Mouse (Mus musculus) heart, embryonic 16.5 days (tissue): ENCODE data around the gene Shisa5. TPM values are rescaled to one million over a fixed set of nuclear protein-coding genes. Genes with fewer than 3 reads are reported as not detected.

Experiments
- ATAC-seq: fragments of 200-750 bp; cut with Nextera tagmentation; replicated peaks from 2 replicates; pipeline ENCODE4 v1.8.0; 2017; ENCODE audit warnings: moderate number of reproducible peaks; ENCODE audit not compliant: insufficient read depth, low FRiP score; ENCODE audit errors: extremely low read depth
- H3K27ac ChIP-seq: fragments of 300-500 bp; sonication (generic); 2 replicates; pipeline ENCODE4 v1.5.1; 2014; ENCODE audit warnings: mild to moderate bottlenecking, low read length, control low read depth, moderate library complexity
- H3K27me3 ChIP-seq: fragments of 300-500 bp; sonication (generic); 2 replicates; pipeline ENCODE4 v1.6.1; 2014; ENCODE audit warnings: low read length, mixed read lengths; ENCODE audit not compliant: control insufficient read depth, insufficient read depth
- H3K36me3 ChIP-seq: fragments of 300-500 bp; sonication (generic); 2 replicates; pipeline ENCODE4 v1.6.1; 2014; ENCODE audit not compliant: control insufficient read depth, insufficient read depth
- H3K4me1 ChIP-seq: fragments of 300-500 bp; sonication (generic); 2 replicates; pipeline ENCODE4 v1.6.1; 2014; ENCODE audit warnings: low read length, mixed read lengths; ENCODE audit not compliant: control insufficient read depth, insufficient read depth
- H3K4me2 ChIP-seq: fragments of 300-500 bp; sonication (generic); 2 replicates; pipeline ENCODE4 v1.6.1; 2014; ENCODE audit warnings: low read depth, mild to moderate bottlenecking, control low read depth, low read length
- H3K4me3 ChIP-seq: fragments of 300-500 bp; sonication (generic); 2 replicates; pipeline ENCODE4 v1.5.1; 2014; ENCODE audit warnings: mild to moderate bottlenecking, control low read depth, low read length
- H3K9ac ChIP-seq: fragments of 300-500 bp; sonication (generic); 2 replicates; pipeline ENCODE4 v1.6.1; 2014; ENCODE audit warnings: low read length, control low read depth
- H3K9me3 ChIP-seq: fragments of 300-500 bp; sonication (generic); replicated peaks from 2 replicates; pipeline ENCODE4 v1.6.1; 2016; ENCODE audit warnings: low read length; ENCODE audit not compliant: control insufficient read depth
- WGBS: fragments of 180-500 bp; shearing (Covaris S2); extraction: QIAGEN DNeasy Blood & Tissue Kit; methylation state at CpG from one replicate; pipeline ENCODE4 v1.1.7; 2014; 5-methylcytosine and 5-hydroxymethylcytosine counted together
- polyA plus RNA-seq: library from polyadenylated mRNA; unstranded; fragments of >200 nt; fragmentation: Nextera tagmentation; extraction: Ambion mirVana; gene quantifications from 2 replicates; pipeline ENCODE4 v1.2.1, GENCODE M21; 2015

Gene Shisa5
- 75.4 and 84.5 TPM in 2 replicates for polyA plus RNA-seq

GRCm38 (mm10) chr9:109038086-109038895 lies at the start of gene Shisa5:
TSS of gene Shisa5 (plus strand) at chr9:109038565.
- H3K27ac ChIP-seq, result peak within 1 kb of the TSS; percentile 82
- peak within 1 kb of the TSS; percentile 77 for H3K4me3 ChIP-seq
- no peaks in the 10 kb centered on the region for H3K36me3 ChIP-seq
- H3K27me3 ChIP-seq, result no peaks in the 10 kb centered on the region
- WGBS, result under 1% methylated on average over 40 of the region's 40 CpGs
- H3K9me3 ChIP-seq, result no peaks in the 10 kb centered on the region
- ATAC-seq, result peak; percentile 88
- peaks cover 22% of the 10 kb centered on the region for H3K4me1 ChIP-seq
- peak within 1 kb of the TSS; percentile 85 for H3K9ac ChIP-seq
- peak within 1 kb of the TSS; percentile 81 for H3K4me2 ChIP-seq

GRCm38 (mm10) chr9:108989802-108990461 lies 48.4 kb upstream of the Shisa5 start:
- H3K27ac ChIP-seq, result peak overlapping the region; percentile 75
- no peak overlapping the region for H3K4me2 ChIP-seq
- ATAC-seq, result no peak
- H3K9ac ChIP-seq, result peak overlapping the region; percentile 33; the same call in 1 of the 2 replicates
- peaks cover 41% of the 10 kb centered on the region for H3K4me1 ChIP-seq
- H3K4me3 ChIP-seq, result no peak overlapping the region
- WGBS, result 49% methylated on average over 4 of the region's 4 CpGs
- no peaks in the 10 kb centered on the region for H3K27me3 ChIP-seq
- H3K9me3 ChIP-seq, result no peaks in the 10 kb centered on the region
- H3K36me3 ChIP-seq, result no peaks in the 10 kb centered on the region

- no peaks in the 10 kb centered on the region for H3K27me3 ChIP-seq
- 78% methylated on average over 7 of the region's 7 CpGs for WGBS
- H3K27ac ChIP-seq, result peak overlapping the region; percentile 75
- no peaks in the 10 kb centered on the region for H3K36me3 ChIP-seq
- H3K4me2 ChIP-seq, result no peak overlapping the region
- H3K4me1 ChIP-seq, result peaks cover 41% of the 10 kb centered on the region
- no peaks in the 10 kb centered on the region for H3K9me3 ChIP-seq
- H3K9ac ChIP-seq, result no peak overlapping the region
- no peak overlapping the region for H3K4me3 ChIP-seq
- ATAC-seq, result no peak
Observed at GRCm38 (mm10) chr9:108990462-108990820, 47.9 kb upstream of the Shisa5 start.

- WGBS, result 2% methylated on average over 31 of the region's 31 CpGs
Observed at GRCm38 (mm10) chr9:108991428-108992084, 46.8 kb upstream of the Shisa5 start, which contains the start of gene Pfkfb4. TSS of gene Pfkfb4 (plus strand) at chr9:108991778.

GRCm38 (mm10) chr9:108992085-108992469 lies 46.3 kb upstream of the Shisa5 start:
- Histone ChIP-seq H3K4me3 (peak overlapping the region; percentile 66), H3K27ac (0 out of 2 replicates have a peak overlapping the region, but pooled peaks have one; percentile 22), H3K9ac (peak overlapping the region; percentile 73), H3K9me3 (no peaks in the 10 kb centered on the region), H3K36me3 (no peaks in the 10 kb centered on the region), H3K27me3 (no peaks in the 10 kb centered on the region), H3K4me1 (peaks cover 41% of the 10 kb centered on the region), H3K4me2 (peak overlapping the region; percentile 94)
- 9% methylated on average over 18 of the region's 18 CpGs for WGBS
- ATAC-seq, result no peak

More at GRCm38 (mm10) chr9:108991428-108992084, 46.8 kb upstream of the Shisa5 start, which contains the start of gene Pfkfb4:
- Histone ChIP-seq H3K4me2 (peak within 1 kb of the TSS; percentile 94), H3K36me3 (no peaks in the 10 kb centered on the region), H3K4me1 (peaks cover 41% of the 10 kb centered on the region), H3K9me3 (no peaks in the 10 kb centered on the region), H3K4me3 (peak within 1 kb of the TSS; percentile 66), H3K9ac (peak within 1 kb of the TSS; percentile 73), H3K27me3 (no peaks in the 10 kb centered on the region), H3K27ac (peak within 1 kb of the TSS; percentile 86)
- peak; percentile 94 for ATAC-seq

- Histone ChIP-seq H3K9ac (no peak overlapping the region), H3K4me2 (no peak overlapping the region), H3K27me3 (no peaks in the 10 kb centered on the region), H3K4me3 (no peak overlapping the region; the same call in 1 of the 2 replicates), H3K4me1 (peaks cover 38% of the 10 kb centered on the region), H3K9me3 (no peaks in the 10 kb centered on the region), H3K36me3 (no peaks in the 10 kb centered on the region), H3K27ac (no peak overlapping the region)
- WGBS, result 59% methylated on average over 9 of the region's 9 CpGs
- no peak for ATAC-seq
Observed at GRCm38 (mm10) chr9:108992620-108993361, 45.6 kb upstream of the Shisa5 start.

GRCm38 (mm10) chr9:108996411-108996810 lies 42.0 kb upstream of the Shisa5 start:
- no peak for ATAC-seq
- WGBS, result 68% methylated on average over 9 of the region's 9 CpGs
- Histone ChIP-seq H3K4me3 (no peak overlapping the region), H3K27me3 (no peaks in the 10 kb centered on the region), H3K9ac (no peak overlapping the region), H3K27ac (no peak overlapping the region), H3K4me1 (peaks cover 5% of the 10 kb centered on the region; the same call in 1 of the 2 replicates), H3K4me2 (no peak overlapping the region), H3K9me3 (no peaks in the 10 kb centered on the region), H3K36me3 (no peaks in the 10 kb centered on the region)

- Histone ChIP-seq H3K9me3 (no peaks in the 10 kb centered on the region), H3K36me3 (no peaks in the 10 kb centered on the region), H3K27me3 (no peaks in the 10 kb centered on the region), H3K27ac (no peak overlapping the region), H3K4me1 (no peaks in the 10 kb centered on the region), H3K4me3 (no peak overlapping the region), H3K9ac (no peak overlapping the region), H3K4me2 (no peak overlapping the region)
- WGBS, result 76% methylated on average over 19 of the region's 19 CpGs
- ATAC-seq, result no peak
Observed at GRCm38 (mm10) chr9:108998287-108999166, 39.8 kb upstream of the Shisa5 start.
